Mouse (Mus musculus) erythroblast, embryonic 14.5 days (primary cell): ENCODE measurements around the gene Tspan17.

Source experiments
- GATA1 ChIP-seq: IDR thresholded peaks from 2 replicates; pipeline ENCODE4 v1.6.1; 2012; ENCODE audit warnings: low read length, inconsistent platforms, mixed read lengths
- TAL1 ChIP-seq: IDR thresholded peaks from 3 replicates; pipeline ENCODE4 v1.6.1; 2012; ENCODE audit warnings: low read length, inconsistent platforms, mixed read lengths

DNA sequence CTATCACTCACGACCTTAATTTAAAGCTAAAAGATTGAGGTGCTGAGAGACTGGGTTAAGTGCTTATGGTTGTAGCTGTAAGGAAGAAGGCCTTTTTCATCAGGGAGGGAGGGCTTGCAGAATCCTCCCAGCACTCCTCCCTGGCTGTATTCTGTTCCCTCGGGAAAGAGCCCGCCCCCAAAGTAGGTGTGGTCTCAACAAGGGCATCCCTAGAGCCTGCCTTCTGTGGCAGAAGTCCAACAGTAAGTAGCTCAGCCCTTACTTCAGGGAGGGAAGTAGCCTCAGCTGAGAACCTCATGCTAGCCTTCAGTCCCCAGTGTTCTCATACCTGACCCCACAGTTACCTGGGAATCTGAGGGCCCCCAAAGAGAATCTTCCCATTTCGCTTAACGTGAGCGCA is 39.3 kb downstream of the Tspan17 start:
- no peak for TF ChIP-seq TAL1
- no peak for TF ChIP-seq GATA1
